Mouse (Mus musculus) liver, embryonic 13.5 days (tissue): ENCODE data around the gene Maats1. TPM values are rescaled to one million over a fixed set of nuclear protein-coding genes. Genes with fewer than 3 reads are reported as not detected.
A peak's percentile ranks its signal among the peaks of the same experiment; 100 is the strongest.

ENCODE experiments used
- ATAC-seq: fragments of 200-750 bp; cut with Nextera tagmentation; 2 replicates; pipeline ENCODE4 v1.8.0; 2017; ENCODE audit warnings: low read depth, mild to moderate bottlenecking, moderate number of reproducible peaks, moderate library complexity
- DNase-seq: peaks from one replicate; pipeline ENCODE4 v3.0.0; 2022
- H3K27ac ChIP-seq: fragments of 300-500 bp; sonication (generic); 2 replicates; pipeline ENCODE4 v1.5.1; 2015; ENCODE audit warnings: moderate library complexity, mild to moderate bottlenecking, inconsistent platforms
- H3K27me3 ChIP-seq: fragments of 300-500 bp; sonication (generic); 2 replicates; pipeline ENCODE4 v1.6.1; 2015; ENCODE audit warnings: mild to moderate bottlenecking, inconsistent platforms
- H3K36me3 ChIP-seq: fragments of 300-500 bp; sonication (generic); 2 replicates; pipeline ENCODE4 v1.6.1; 2015; ENCODE audit warnings: mild to moderate bottlenecking, inconsistent platforms
- H3K4me1 ChIP-seq: fragments of 300-500 bp; sonication (generic); replicated peaks from 2 replicates; pipeline ENCODE4 v1.6.1; 2015; ENCODE audit warnings: inconsistent platforms
- H3K4me2 ChIP-seq: fragments of 300-500 bp; sonication (generic); 2 replicates; pipeline ENCODE4 v1.6.1; 2015; ENCODE audit warnings: inconsistent platforms, mild to moderate bottlenecking, moderate library complexity
- H3K4me3 ChIP-seq: fragments of 300-500 bp; sonication (generic); replicated peaks from 2 replicates; pipeline ENCODE4 v1.5.1; 2015; ENCODE audit warnings: mild to moderate bottlenecking, inconsistent platforms
- H3K9ac ChIP-seq: fragments of 300-500 bp; sonication (generic); 2 replicates; pipeline ENCODE4 v1.6.1; 2015; ENCODE audit warnings: mild to moderate bottlenecking, inconsistent platforms
- H3K9me3 ChIP-seq: fragments of 300-500 bp; sonication (generic); replicated peaks from 2 replicates; pipeline ENCODE4 v1.6.1; 2016; ENCODE audit warnings: inconsistent platforms
- WGBS: fragments of 180-500 bp; shearing (Covaris S2); methylation state at CpG from one replicate; pipeline ENCODE4 v1.1.7; 2015; ENCODE audit not compliant: insufficient replicate concordance; 5-methylcytosine and 5-hydroxymethylcytosine counted together
- polyA plus RNA-seq: library from polyadenylated mRNA; unstranded; fragments of >200 nt; fragmentation: Nextera tagmentation; extraction: Ambion mirVana; gene quantifications from 2 replicates; pipeline ENCODE4 v1.2.1, GENCODE M21; 2015

Gene Maats1
- 0.05 TPM in 1 of 2 replicates, not detected in the other for polyA plus RNA-seq

GRCm38 (mm10) chr16:38341396-38342324 lies at the start of gene Maats1:
Maats1 (minus strand) TSS chr16:38342143.
- ATAC-seq (peak; percentile 67), DNase-seq (peak; percentile 65)
- Histone ChIP-seq H3K4me3 (peak within 1 kb of the TSS; percentile 33; the same call in 1 of the 2 replicates), H3K4me1 (peaks cover 27% of the 10 kb centered on the region), H3K9me3 (no peaks in the 10 kb centered on the region), H3K27me3 (peaks cover 8% of the 10 kb centered on the region), H3K4me2 (peak within 1 kb of the TSS; percentile 61), H3K36me3 (no peaks in the 10 kb centered on the region), H3K9ac (peak within 1 kb of the TSS; percentile 31; the same call in 1 of the 2 replicates), H3K27ac (no peak within 1 kb of the TSS)
- WGBS = 21% methylated on average over 30 of the region's 30 CpGs

- no peaks in the 10 kb centered on the region for H3K36me3 ChIP-seq
- WGBS = 75% methylated on average over 7 of the region's 7 CpGs
- no peaks in the 10 kb centered on the region for H3K27me3 ChIP-seq
- DNase-seq = no peak
- no peak overlapping the region for H3K27ac ChIP-seq
- no peak overlapping the region for H3K4me2 ChIP-seq
- peaks cover 45% of the 10 kb centered on the region for H3K4me1 ChIP-seq
- H3K9ac ChIP-seq = no peak overlapping the region
- H3K4me3 ChIP-seq = no peak overlapping the region
- no peak for ATAC-seq
- no peaks in the 10 kb centered on the region for H3K9me3 ChIP-seq
Observed at GRCm38 (mm10) chr16:38390322-38390721, 48.4 kb upstream of the Maats1 start.

- H3K4me2 ChIP-seq = no peak overlapping the region
- H3K9ac ChIP-seq = no peak overlapping the region
- no peak overlapping the region for H3K4me3 ChIP-seq
- H3K27me3 ChIP-seq = no peaks in the 10 kb centered on the region
- H3K27ac ChIP-seq = no peak overlapping the region
- ATAC-seq (no peak), DNase-seq (no peak)
- 70% methylated on average over 8 of the region's 8 CpGs for WGBS
- no peaks in the 10 kb centered on the region for H3K9me3 ChIP-seq
- no peaks in the 10 kb centered on the region for H3K36me3 ChIP-seq
- peaks cover 47% of the 10 kb centered on the region for H3K4me1 ChIP-seq
Observed at GRCm38 (mm10) chr16:38389284-38389893, 47.4 kb upstream of the Maats1 start.

- 69% methylated on average over 6 of the region's 6 CpGs for WGBS
- peaks cover 47% of the 10 kb centered on the region for H3K4me1 ChIP-seq
- H3K9ac ChIP-seq = no peak overlapping the region
- H3K27me3 ChIP-seq = no peaks in the 10 kb centered on the region
- no peaks in the 10 kb centered on the region for H3K36me3 ChIP-seq
- H3K9me3 ChIP-seq = no peaks in the 10 kb centered on the region
- H3K4me2 ChIP-seq = no peak overlapping the region
- no peak overlapping the region for H3K4me3 ChIP-seq
- ATAC-seq (no peak), DNase-seq (no peak)
- no peak overlapping the region for H3K27ac ChIP-seq
Observed at GRCm38 (mm10) chr16:38388757-38389156, 46.8 kb upstream of the Maats1 start.

GRCm38 (mm10) chr16:38387389-38387788 lies 45.4 kb upstream of the Maats1 start:
- no peak for DNase-seq
- Histone ChIP-seq H3K9me3 (no peaks in the 10 kb centered on the region), H3K4me1 (peaks cover 54% of the 10 kb centered on the region), H3K27ac (peak overlapping the region; percentile 56), H3K4me3 (no peak overlapping the region), H3K4me2 (peak overlapping the region; percentile 6), H3K9ac (peak overlapping the region; percentile 7; the same call in 1 of the 2 replicates), H3K27me3 (no peaks in the 10 kb centered on the region), H3K36me3 (no peaks in the 10 kb centered on the region)
- WGBS = 20% methylated on average over 6 of the region's 6 CpGs
- peak; percentile 76 for ATAC-seq

GRCm38 (mm10) chr16:38385700-38386099 lies 43.8 kb upstream of the Maats1 start:
- Histone ChIP-seq H3K4me1 (peaks cover 55% of the 10 kb centered on the region), H3K27ac (peak overlapping the region; percentile 65; the same call in 1 of the 2 replicates), H3K27me3 (no peaks in the 10 kb centered on the region), H3K9ac (no peak overlapping the region), H3K4me3 (no peak overlapping the region), H3K9me3 (no peaks in the 10 kb centered on the region), H3K36me3 (no peaks in the 10 kb centered on the region), H3K4me2 (no peak overlapping the region)
- no peak for DNase-seq
- ATAC-seq = no peak
- 88% methylated on average over 4 of the region's 4 CpGs for WGBS

GRCm38 (mm10) chr16:38385184-38385634 lies 43.3 kb upstream of the Maats1 start:
- ATAC-seq (no peak), DNase-seq (no peak)
- Histone ChIP-seq H3K4me2 (no peak overlapping the region), H3K36me3 (no peaks in the 10 kb centered on the region), H3K9ac (no peak overlapping the region), H3K4me1 (peaks cover 55% of the 10 kb centered on the region), H3K27ac (peak overlapping the region; percentile 65), H3K9me3 (no peaks in the 10 kb centered on the region), H3K4me3 (no peak overlapping the region), H3K27me3 (no peaks in the 10 kb centered on the region)
- WGBS = 72% methylated on average over 6 of the region's 6 CpGs

- WGBS = 23% methylated on average over 2 of the region's 2 CpGs
- H3K9ac ChIP-seq = no peak overlapping the region
- peak overlapping the region; percentile 10; the same call in 1 of the 2 replicates for H3K4me2 ChIP-seq
- DNase-seq (peak; percentile 40), ATAC-seq (peak; percentile 85)
- peaks cover under 1% of the 10 kb centered on the region; the same call in 1 of the 2 replicates for H3K36me3 ChIP-seq
- no peak overlapping the region for H3K4me3 ChIP-seq
- peak overlapping the region; percentile 65 for H3K27ac ChIP-seq
- H3K4me1 ChIP-seq = peaks cover 67% of the 10 kb centered on the region
- no peaks in the 10 kb centered on the region for H3K9me3 ChIP-seq
- no peaks in the 10 kb centered on the region for H3K27me3 ChIP-seq
Observed at GRCm38 (mm10) chr16:38383683-38384082, 41.7 kb upstream of the Maats1 start.

- no peak overlapping the region for H3K4me2 ChIP-seq
- WGBS = 82% methylated on average over 3 of the region's 3 CpGs
- no peak overlapping the region for H3K27ac ChIP-seq
- H3K4me1 ChIP-seq = peaks cover 67% of the 10 kb centered on the region
- no peaks in the 10 kb centered on the region for H3K27me3 ChIP-seq
- no peak overlapping the region for H3K4me3 ChIP-seq
- no peak overlapping the region for H3K9ac ChIP-seq
- no peak for ATAC-seq
- no peak for DNase-seq
- H3K36me3 ChIP-seq = peaks cover 19% of the 10 kb centered on the region
- no peaks in the 10 kb centered on the region for H3K9me3 ChIP-seq
Observed at GRCm38 (mm10) chr16:38379926-38380325, 38.0 kb upstream of the Maats1 start.

GRCm38 (mm10) chr16:38379493-38379892 lies 37.5 kb upstream of the Maats1 start:
- no peak overlapping the region for H3K4me2 ChIP-seq
- H3K27ac ChIP-seq = no peak overlapping the region
- H3K4me1 ChIP-seq = peaks cover 67% of the 10 kb centered on the region
- peaks cover 19% of the 10 kb centered on the region for H3K36me3 ChIP-seq
- H3K9me3 ChIP-seq = no peaks in the 10 kb centered on the region
- H3K9ac ChIP-seq = no peak overlapping the region
- no peak for DNase-seq
- 36% methylated on average over 3 of the region's 3 CpGs for WGBS
- no peak overlapping the region for H3K4me3 ChIP-seq
- no peaks in the 10 kb centered on the region for H3K27me3 ChIP-seq
- no peak for ATAC-seq

- DNase-seq = no peak
- ATAC-seq = no peak
- peak overlapping the region; percentile 2; the same call in 1 of the 2 replicates for H3K27ac ChIP-seq
- H3K27me3 ChIP-seq = no peaks in the 10 kb centered on the region
- peaks cover 19% of the 10 kb centered on the region for H3K36me3 ChIP-seq
- no peak overlapping the region for H3K9ac ChIP-seq
- WGBS = 25% methylated on average over 6 of the region's 6 CpGs
- H3K4me1 ChIP-seq = peaks cover 67% of the 10 kb centered on the region
- H3K9me3 ChIP-seq = no peaks in the 10 kb centered on the region
- no peak overlapping the region for H3K4me2 ChIP-seq
- H3K4me3 ChIP-seq = no peak overlapping the region
Observed at GRCm38 (mm10) chr16:38379088-38379487, 37.1 kb upstream of the Maats1 start.
